ENCODE assay signal across 11 mouse cellular contexts in genomic region chr5:104128281-104129031, GRCm38 (mm10). TPM values are rescaled to one million over a fixed set of nuclear protein-coding genes. Genes with fewer than 3 reads are reported as not detected.
A peak's percentile ranks its signal among the peaks of the same experiment; 100 is the strongest.
DNase-seq lines count a peak whose midpoint lies in the region; ATAC-seq lines count a peak whose summit lies in the region.
"Had no signal": no experiment of that assay in that cellular context is flagged by ENCODE, and none has a peak within 500 bp of the region (broad histone marks: within the 10 kb centered on the region; RNA-seq: fewer than 3 reads in every experiment).

No protein-coding gene starts in this region.

- 0 out of 2 replicates have a peak, but pooled peaks have one; percentile 42 for ATAC-seq in limb, embryonic 12.5 days (ENCODE audit: insufficient number of reproducible peaks, insufficient read depth, low FRiP score, low TSS enrichment, low read depth)
- ATAC-seq in liver, embryonic 12.5 days: no peak

- H3K9me3 ChIP-seq in limb, embryonic 12.5 days: no peaks in the 10 kb centered on the region
- no peaks in the 10 kb centered on the region for H3K9me3 ChIP-seq in liver, embryonic 12.5 days (replicated peaks)
- H3K9me3 ChIP-seq: liver, embryonic 13.5 days had no signal

- H3K4me3 ChIP-seq in limb, embryonic 12.5 days (replicated peaks): no peak overlapping the region
- no peak overlapping the region for H3K4me3 ChIP-seq in liver, embryonic 12.5 days
- H3K4me3 ChIP-seq: liver, embryonic 13.5 days had no signal

- 36% methylated on average over 12 of the region's 12 CpGs for WGBS in limb, embryonic 12.5 days
- WGBS in liver, embryonic 12.5 days (ENCODE audit: insufficient replicate concordance): 58% methylated on average over 12 of the region's 12 CpGs

- H3K27ac ChIP-seq in limb, embryonic 12.5 days: 0 out of 2 replicates have a peak overlapping the region, but pooled peaks have one; percentile 29
- H3K27ac ChIP-seq in liver, embryonic 12.5 days: no peak overlapping the region
- H3K27ac ChIP-seq: liver, embryonic 13.5 days had no signal

- H3K4me1 ChIP-seq in limb, embryonic 12.5 days (replicated peaks): peaks cover 6% of the 10 kb centered on the region; the same call in 1 of the 2 replicates
- no peaks in the 10 kb centered on the region for H3K4me1 ChIP-seq in liver, embryonic 12.5 days
- H3K4me1 ChIP-seq: liver, embryonic 13.5 days had no signal

- no peak overlapping the region for H3K9ac ChIP-seq in limb, embryonic 12.5 days (replicated peaks)
- H3K9ac ChIP-seq in liver, embryonic 12.5 days: no peak overlapping the region
- H3K9ac ChIP-seq: liver, embryonic 13.5 days had no signal

- peak; percentile 62 for DNase-seq in embryo, embryonic 10 days (ENCODE audit: low spot score)
- DNase-seq in embryo, embryonic 9.5 days (ENCODE audit: extremely low spot score): no peak
- peak; percentile 91 for DNase-seq in 3T3-L1 (ENCODE audit: low read depth, low spot score)
- DNase-seq in heart, adult 18-20 months: peak; percentile 67 to 75
- DNase-seq in frontal cortex, adult 2 months (ENCODE audit: extremely low spot score in 1 of 2, low spot score in 1 of 2): no peak
- no peak for DNase-seq in cerebellum, adult 11-12 months
- DNase-seq: cerebellum, adult 9-10 months; liver, embryonic 13.5 days had no signal

- no peak overlapping the region for H3K4me2 ChIP-seq in limb, embryonic 12.5 days
- H3K4me2 ChIP-seq in liver, embryonic 12.5 days: no peak overlapping the region
- H3K4me2 ChIP-seq: liver, embryonic 13.5 days had no signal

- H3K27me3 ChIP-seq in limb, embryonic 12.5 days: no peaks in the 10 kb centered on the region
- H3K27me3 ChIP-seq in liver, embryonic 12.5 days (replicated peaks): no peaks in the 10 kb centered on the region
- H3K27me3 ChIP-seq: liver, embryonic 13.5 days had no signal

- H3K36me3 ChIP-seq in limb, embryonic 12.5 days: no peaks in the 10 kb centered on the region
- no peaks in the 10 kb centered on the region for H3K36me3 ChIP-seq in liver, embryonic 12.5 days
- H3K36me3 ChIP-seq: liver, embryonic 13.5 days had no signal

RNA-seq across cellular contexts. Expression of gene Sparcl1, which starts 14.9 kb away (rescaled TPM):
- 100 to 1,000 TPM; 186 to 203 TPM for total RNA-seq in heart, adult 18-20 months (2021)
- polyA plus RNA-seq in limb, embryonic 12.5 days (2016; fragmentation: Nextera tagmentation; extraction: Ambion mirVana): 27.2 and 28.2 TPM in 2 replicates
- 1,576 and 1,727 TPM in 2 replicates for polyA plus RNA-seq in frontal cortex, adult 2 months (2012; rRNA removed)
- polyA plus RNA-seq in liver, embryonic 12.5 days (2016; fragmentation: Nextera tagmentation; extraction: Ambion mirVana): 3.0 and 3.8 TPM in 2 replicates

RNA-seq across cellular contexts. Expression of gene Dspp, which starts 42.1 kb away (rescaled TPM):
- total RNA-seq in heart, adult 18-20 months (2021): not detected
- not detected in 2 replicates for polyA plus RNA-seq in limb, embryonic 12.5 days (2016; fragmentation: Nextera tagmentation; extraction: Ambion mirVana)
- 0.02 and 0.04 TPM in 2 replicates for polyA plus RNA-seq in frontal cortex, adult 2 months (2012; rRNA removed)
- polyA plus RNA-seq in liver, embryonic 12.5 days (2016; fragmentation: Nextera tagmentation; extraction: Ambion mirVana): not detected in 2 replicates
- total RNA-seq: heart, postnatal 36 days had no signal
- polyA plus RNA-seq: liver, embryonic 13.5 days had no signal

RNA-seq across cellular contexts. Expression of gene Gm17660, which starts 51.0 kb away (rescaled TPM):
- total RNA-seq in heart, adult 18-20 months (2021): not detected
- polyA plus RNA-seq in limb, embryonic 12.5 days (2016; fragmentation: Nextera tagmentation; extraction: Ambion mirVana): not detected in 2 replicates
- not detected in 2 replicates for polyA plus RNA-seq in frontal cortex, adult 2 months (2012; rRNA removed)
- not detected in 2 replicates for polyA plus RNA-seq in liver, embryonic 12.5 days (2016; fragmentation: Nextera tagmentation; extraction: Ambion mirVana)
- total RNA-seq: heart, postnatal 36 days had no signal
- polyA plus RNA-seq: liver, embryonic 13.5 days had no signal

Comparison
In these comparisons a context has a peak if more than half of its experiments do, and no peak if none do; other contexts are left out.
1. DNase-seq: peak in embryo, embryonic 10 days (single experiment), 3T3-L1 (single experiment) and heart, adult 18-20 months (2 of 2); none in embryo, embryonic 9.5 days (single experiment), frontal cortex, adult 2 months (0 of 2) and cerebellum, adult 11-12 months (single experiment).
2. RNA of gene Sparcl1, which starts 14.9 kb away (polyA plus RNA-seq): 1,576 to 1,727 TPM in frontal cortex, adult 2 months; 27.2 to 28.2 TPM in limb, embryonic 12.5 days and 3.0 to 3.8 TPM in liver, embryonic 12.5 days; every median in the first group is over 10 times any median in the second.